Mouse (Mus musculus): Measurements from ENCODE around the gene Ptbp3. TPM values are rescaled to one million over a fixed set of nuclear protein-coding genes. Genes with fewer than 3 reads are reported as not detected.

The Ptbp3 gene
- total RNA-seq, 2 experiments from 2014 or later = 179 to 256 TPM

DNA sequence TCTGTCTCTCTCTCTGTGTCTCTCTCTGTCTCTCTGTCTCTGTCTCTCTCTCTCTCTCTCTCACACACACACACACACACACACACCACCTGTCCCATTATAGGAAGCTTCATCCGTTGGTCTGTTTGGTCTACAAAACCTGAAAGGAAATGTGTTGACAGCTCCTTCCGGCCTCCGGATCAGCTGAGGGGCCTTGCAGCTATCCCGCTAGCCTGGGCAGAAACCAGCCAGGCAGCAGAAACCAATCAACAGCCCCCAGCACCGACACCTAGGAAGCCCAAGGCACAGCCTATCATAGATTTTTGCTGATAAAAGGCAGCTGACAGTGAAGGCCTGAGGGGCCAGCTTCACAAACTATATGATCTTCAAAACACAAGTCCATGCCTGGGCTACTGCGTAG lies 103.6 kb downstream of the Ptbp3 start:
- ATAC-seq (replicated peaks; ENCODE audit: low FRiP score, poor library complexity, severe bottlenecking) = no peak

DNA sequence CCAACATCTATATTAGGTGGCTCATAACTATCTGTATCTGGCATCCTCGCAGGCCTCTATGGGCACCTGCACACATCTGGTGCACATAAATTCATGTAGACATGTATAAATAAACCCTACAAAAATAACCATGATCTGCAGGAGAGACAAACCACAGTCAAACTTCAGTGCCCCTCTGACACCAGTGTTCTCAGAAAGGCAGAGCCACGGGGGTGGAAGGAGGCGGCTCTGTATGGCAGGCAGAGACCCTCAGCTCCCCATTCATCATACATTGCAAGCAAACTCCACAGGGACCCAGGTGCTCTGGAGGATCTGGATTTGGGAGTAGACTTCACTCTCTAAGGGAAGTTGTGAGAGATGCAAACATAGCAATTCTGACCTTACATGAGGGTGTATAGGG lies 104.2 kb downstream of the Ptbp3 start:
- no peak for ATAC-seq (replicated peaks; ENCODE audit: low FRiP score, poor library complexity, severe bottlenecking)

GRCm38 (mm10) chr4:59444085-59444484 lies 105.1 kb downstream of the Ptbp3 start:
- ATAC-seq (replicated peaks; ENCODE audit: low FRiP score, poor library complexity, severe bottlenecking) = no peak

DNA sequence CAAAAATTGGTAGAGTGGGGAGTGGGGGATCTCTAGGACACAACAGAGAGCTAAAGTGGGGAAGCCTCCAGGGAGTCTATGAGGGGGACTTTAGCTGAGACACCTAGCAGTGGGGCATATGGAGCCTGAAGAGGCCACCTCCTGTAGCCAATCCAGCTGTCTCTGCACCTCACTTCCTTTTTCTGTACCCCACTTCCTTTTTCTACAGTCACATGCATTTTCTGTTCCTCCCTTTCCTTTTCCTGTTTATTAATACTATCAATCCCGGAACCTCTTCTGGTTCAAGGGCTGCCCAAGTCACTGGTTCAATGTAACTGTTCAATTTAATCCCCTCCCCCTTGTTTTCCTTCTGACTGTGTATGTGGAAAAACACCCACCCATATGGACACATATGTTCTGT lies 107.9 kb downstream of the Ptbp3 start:
- no peak for ATAC-seq (replicated peaks; ENCODE audit: low FRiP score, poor library complexity, severe bottlenecking)

- ATAC-seq (replicated peaks; ENCODE audit: low FRiP score, poor library complexity, severe bottlenecking) = peak; percentile 43; the same call in 1 of the 2 replicates
These were observed 109.2 kb downstream of the Ptbp3 start for GRCm38 (mm10) chr4:59439960-59440359.

DNA sequence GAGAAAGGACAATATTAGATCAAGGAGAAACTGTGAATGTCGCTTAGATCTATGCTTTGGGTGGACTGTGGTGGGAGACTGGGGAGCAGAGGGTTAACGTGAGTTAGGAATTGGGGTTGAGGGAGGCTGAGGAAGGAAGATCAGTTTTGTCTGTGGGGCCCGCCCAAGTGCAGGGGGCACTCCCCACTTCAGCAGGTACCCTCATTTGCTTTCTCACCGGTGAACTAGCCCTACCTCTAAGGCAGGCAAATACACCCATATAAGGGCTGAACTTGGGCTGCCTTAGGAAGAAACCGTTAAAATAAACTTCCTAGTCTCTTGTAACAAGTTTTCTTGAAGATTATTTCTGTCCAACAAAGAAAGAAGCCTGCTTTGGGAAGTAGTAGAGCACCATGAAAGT lies 110.1 kb downstream of the Ptbp3 start:
- ATAC-seq (replicated peaks; ENCODE audit: low FRiP score, poor library complexity, severe bottlenecking) = no peak

GRCm38 (mm10) chr4:59437990-59438854 lies 110.9 kb downstream of the Ptbp3 start, which contains the start of gene Susd1:
Gene Susd1, minus strand, starts transcription at chr4:59438633.
- peak; percentile 91 for ATAC-seq (replicated peaks; ENCODE audit: low FRiP score, poor library complexity, severe bottlenecking)

- no peak for ATAC-seq (replicated peaks; ENCODE audit: low FRiP score, poor library complexity, severe bottlenecking)
These were observed 113.2 kb downstream of the Ptbp3 start for GRCm38 (mm10) chr4:59435951-59436350.

GRCm38 (mm10) chr4:59434039-59434438 lies 115.1 kb downstream of the Ptbp3 start:
- no peak for ATAC-seq (replicated peaks; ENCODE audit: low FRiP score, poor library complexity, severe bottlenecking)

- ATAC-seq (replicated peaks; ENCODE audit: low FRiP score, poor library complexity, severe bottlenecking) = no peak
These were observed 120.0 kb downstream of the Ptbp3 start for GRCm38 (mm10) chr4:59429128-59429527.

DNA sequence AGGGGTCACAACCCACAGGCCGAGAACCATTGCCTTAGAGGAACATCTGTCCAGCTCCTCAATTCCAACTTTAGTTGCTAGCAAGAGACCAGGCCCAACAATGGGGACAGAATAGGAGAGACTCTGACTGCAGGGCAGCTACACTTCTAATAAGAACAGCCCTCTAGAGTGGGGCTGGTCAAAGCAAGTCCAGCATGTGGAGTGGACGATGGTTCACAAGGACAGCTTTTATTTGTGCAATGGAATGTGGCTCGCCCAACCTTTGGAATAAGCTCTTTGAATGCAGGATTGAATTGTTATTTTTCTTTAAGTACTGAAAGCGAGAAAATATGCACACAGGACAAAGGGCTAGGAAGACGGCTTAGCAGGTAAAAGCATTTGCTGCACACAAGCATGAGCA lies 122.7 kb downstream of the Ptbp3 start:
- ATAC-seq (replicated peaks; ENCODE audit: low FRiP score, poor library complexity, severe bottlenecking) = no peak

- no peak for ATAC-seq (replicated peaks; ENCODE audit: low FRiP score, poor library complexity, severe bottlenecking)
These were observed 126.4 kb downstream of the Ptbp3 start for GRCm38 (mm10) chr4:59422808-59423207.

GRCm38 (mm10) chr4:59422025-59422783 lies 127.0 kb downstream of the Ptbp3 start:
- no peak for ATAC-seq (replicated peaks; ENCODE audit: low FRiP score, poor library complexity, severe bottlenecking)

Other genes starting within 250 kb of the Ptbp3 start
- 17.7 and 42.8 TPM in 2 replicates for gene Susd1, start 110.7 kb downstream of the Ptbp3 start, total RNA-seq (2015; ENCODE audit: low replicate concordance)
- 23.1 and 24.7 TPM in 2 replicates for gene Susd1, start 110.7 kb downstream of the Ptbp3 start, total RNA-seq (2017; ENCODE audit: low replicate concordance)
- 13.8 and 19.1 TPM in 2 replicates for gene Hsdl2, start 32.2 kb upstream of the Ptbp3 start, total RNA-seq (2015; ENCODE audit: low replicate concordance)
- 11.8 and 20.7 TPM in 2 replicates for gene Hsdl2, start 32.2 kb upstream of the Ptbp3 start, total RNA-seq (2017; ENCODE audit: low replicate concordance)
- gene E130308A19Rik, start 76.8 kb upstream of the Ptbp3 start, total RNA-seq (2015; ENCODE audit: low replicate concordance) = 4.7 and 6.7 TPM in 2 replicates
- gene E130308A19Rik, start 76.8 kb upstream of the Ptbp3 start, total RNA-seq (2017; ENCODE audit: low replicate concordance) = 2.8 and 5.3 TPM in 2 replicates